Mouse (Mus musculus) testis, adult 2 months (tissue): Measurements from ENCODE around the gene Ankdd1b.

Source experiments
- CTCF ChIP-seq: fragments of 200-500 bp; IDR thresholded peaks from 2 replicates; pipeline ENCODE4 v1.5.1; 2012; ENCODE audit warnings: low read depth, mild to moderate bottlenecking, inconsistent platforms, low read length, moderate library complexity; ENCODE audit not compliant: control insufficient read depth, insufficient read depth, insufficient replicate concordance
- POLR2A ChIP-seq: fragments of 200-500 bp; IDR thresholded peaks from 2 replicates; pipeline ENCODE4 v1.6.1; 2012; ENCODE audit warnings: low read depth, mild to moderate bottlenecking, inconsistent platforms, low read length, moderate library complexity; ENCODE audit not compliant: control insufficient read depth

- no peak for TF ChIP-seq POLR2A
- no peak for TF ChIP-seq CTCF
Measured at GRCm38 (mm10) chr13:96514154-96514942, 43.4 kb upstream of the Ankdd1b start.
